In the genomic region with DNA sequence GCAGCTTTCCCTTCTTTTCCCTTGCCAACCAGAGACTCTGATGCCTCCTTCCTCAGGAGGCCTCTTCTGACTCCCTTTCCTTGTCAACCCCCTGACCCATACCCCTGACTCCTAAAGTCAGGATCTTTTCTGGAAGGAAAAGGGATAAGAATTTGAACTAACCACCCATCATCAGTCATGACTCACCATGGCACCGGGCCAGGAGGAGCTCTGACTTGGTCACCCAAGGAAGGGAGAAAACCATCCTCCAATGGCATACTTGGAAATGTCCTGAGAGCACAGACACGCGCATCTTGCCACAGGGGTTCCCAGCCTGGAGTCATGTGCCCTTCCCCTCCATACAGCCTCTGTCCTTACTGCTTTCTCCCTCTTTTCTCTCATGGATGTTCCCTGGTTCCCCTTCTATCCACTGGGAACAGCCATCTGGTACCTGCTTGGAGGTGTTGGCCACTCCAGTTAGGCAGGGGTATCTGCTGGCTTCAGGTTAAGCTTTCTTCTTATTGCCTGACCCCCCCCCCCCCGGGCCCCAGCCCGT, we compare ENCODE assay signal across 17 mouse cellular contexts. TPM values are rescaled to one million over a fixed set of nuclear protein-coding genes. Genes with fewer than 3 reads are reported as not detected.
A peak's percentile ranks its signal among the peaks of the same experiment; 100 is the strongest.
DNase-seq lines count a peak whose midpoint lies in the region; ATAC-seq and TF ChIP-seq lines count a peak whose summit lies in the region.
"Had no signal": no experiment of that assay in that cellular context is flagged by ENCODE, and none has a peak within 500 bp of the region (broad histone marks: within the 10 kb centered on the region; RNA-seq: fewer than 3 reads in every experiment).

No protein-coding gene starts in this region.

- H3K9ac ChIP-seq in stomach, postnatal 0 days (ENCODE audit: low read length) = no peak overlapping the region
- H3K9ac ChIP-seq: forebrain, embryonic 15.5 days; kidney, embryonic 15.5 days; limb, embryonic 15.5 days; liver, postnatal 0 days; neural tube, embryonic 13.5 days had no signal

- WGBS in stomach, postnatal 0 days = 68% methylated on average over 5 of the region's 5 CpGs

- no peak overlapping the region for H3K4me2 ChIP-seq in stomach, postnatal 0 days (replicated peaks; ENCODE audit: low read depth)
- H3K4me2 ChIP-seq: forebrain, embryonic 15.5 days; heart, embryonic 11.5 days; kidney, embryonic 15.5 days; limb, embryonic 15.5 days; neural tube, embryonic 13.5 days had no signal

- TF ChIP-seq EP300 in stomach, postnatal 0 days (optimal IDR thresholded peaks at IDR 0.05) = no peak

- ATAC-seq in stomach, postnatal 0 days (ENCODE audit: low FRiP score, low TSS enrichment) = no peak
- ATAC-seq: forebrain, embryonic 15.5 days; inflammation-experienced regulatory T-cells, adult 6 months; liver, postnatal 0 days had no signal

- peak; percentile 59 for DNase-seq in gastrocnemius, adult 2 months
- DNase-seq in gastrocnemius, postnatal 25 days = no peak
- DNase-seq in lung, postnatal 10 days = peak; percentile 55
- no peak for DNase-seq in lung, adult 18-20 months
- peak; percentile 90 for DNase-seq in NIH3T3 (ENCODE audit: low read depth)
- DNase-seq in stomach, postnatal 0 days (ENCODE audit: low spot score) = peak; percentile 44
- DNase-seq in neural tube, embryonic 10.5 days (ENCODE audit: extremely low spot score, low spot score) = no peak
- DNase-seq: cerebellum, adult 9-11 months; liver, postnatal 0 days; thymus, postnatal 14 days had no signal

- peaks cover 3% of the 10 kb centered on the region; the same call in 1 of the 2 replicates for H3K4me1 ChIP-seq in stomach, postnatal 0 days (replicated peaks; ENCODE audit: control insufficient read depth, insufficient read depth)
- H3K4me1 ChIP-seq: forebrain, embryonic 15.5 days had no signal

- no peaks in the 10 kb centered on the region for H3K9me3 ChIP-seq in stomach, postnatal 0 days (ENCODE audit: control insufficient read depth, low read length)
- H3K9me3 ChIP-seq: forebrain, embryonic 15.5 days; G1E; kidney, embryonic 15.5 days; limb, embryonic 15.5 days; neural tube, embryonic 13.5 days had no signal

- intact Hi-C loops in gastrocnemius, adult 2 months (cut with DNase I) = no loop called here

- H3K36me3 ChIP-seq in stomach, postnatal 0 days (ENCODE audit: control insufficient read depth, insufficient read depth, low read length) = no peaks in the 10 kb centered on the region
- H3K36me3 ChIP-seq: forebrain, embryonic 15.5 days; G1E; kidney, embryonic 15.5 days; limb, embryonic 15.5 days; neural tube, embryonic 13.5 days had no signal

- no peak for TF ChIP-seq CTCF in gastrocnemius, adult 2 months (IDR thresholded peaks at IDR 0.05)
- no peak for TF ChIP-seq CTCF in stomach, postnatal 0 days (IDR thresholded peaks at IDR 0.05; ENCODE audit: low read depth)

- H3K4me3 ChIP-seq in gastrocnemius, adult 2 months = no peak overlapping the region
- H3K4me3 ChIP-seq in stomach, postnatal 0 days (ENCODE audit: low read depth, low read length) = no peak overlapping the region
- H3K4me3 ChIP-seq: forebrain, embryonic 15.5 days; kidney, embryonic 15.5 days; limb, embryonic 15.5 days; neural tube, embryonic 13.5 days had no signal

- H3K27me3 ChIP-seq in stomach, postnatal 0 days (ENCODE audit: control insufficient read depth, insufficient read depth, low read length) = no peaks in the 10 kb centered on the region
- H3K27me3 ChIP-seq: forebrain, embryonic 15.5 days; limb, embryonic 15.5 days; neural tube, embryonic 13.5 days had no signal

- H3K27ac ChIP-seq in gastrocnemius, adult 2 months = no peak overlapping the region
- H3K27ac ChIP-seq in stomach, postnatal 0 days (replicated peaks) = no peak overlapping the region
- H3K27ac ChIP-seq: forebrain, embryonic 15.5 days; kidney, embryonic 15.5 days; limb, embryonic 15.5 days; neural tube, embryonic 13.5 days had no signal

RNA-seq across cellular contexts. Expression of a gene that starts 22.7 kb away (rescaled TPM):
- total RNA-seq in gastrocnemius, adult 2 months (2021) = 100 to 1,000 TPM; 118 to 120 TPM
- total RNA-seq in gastrocnemius, postnatal 25 days (2021) = 10 to 100 TPM; 70.1 to 81.3 TPM
- 8.7 and 10.5 TPM in 2 replicates for polyA plus RNA-seq in stomach, postnatal 0 days (2015; fragmentation: Nextera tagmentation; extraction: Ambion mirVana)
- polyA plus RNA-seq: G1E had no signal

Comparison
In these comparisons a context has a peak if more than half of its experiments do, and no peak if none do; other contexts are left out.
1. DNase-seq: peak in gastrocnemius, adult 2 months (single experiment), lung, postnatal 10 days (single experiment), NIH3T3 (single experiment) and stomach, postnatal 0 days (single experiment); none in gastrocnemius, postnatal 25 days (single experiment), lung, adult 18-20 months (0 of 2) and neural tube, embryonic 10.5 days (single experiment).